Mouse (Mus musculus) layer of hippocampus, postnatal 25 days (tissue): ENCODE measurements at regions not wholly inside any gene's neighbourhood (a gene's known extent, or its start where the extent isn't known, plus 50 kb on each side); places are given as distances from the start of the nearest gene placed in this dataset.

Source experiments
- DNase-seq, 2 experiments: peaks; one replicate each; pipeline ENCODE4 v3.0.0; 2022; ENCODE audit warnings: mixed read lengths in 2 of 2, low spot score in 1 of 2; ENCODE audit errors: extremely low spot score in 1 of 2

DNA sequence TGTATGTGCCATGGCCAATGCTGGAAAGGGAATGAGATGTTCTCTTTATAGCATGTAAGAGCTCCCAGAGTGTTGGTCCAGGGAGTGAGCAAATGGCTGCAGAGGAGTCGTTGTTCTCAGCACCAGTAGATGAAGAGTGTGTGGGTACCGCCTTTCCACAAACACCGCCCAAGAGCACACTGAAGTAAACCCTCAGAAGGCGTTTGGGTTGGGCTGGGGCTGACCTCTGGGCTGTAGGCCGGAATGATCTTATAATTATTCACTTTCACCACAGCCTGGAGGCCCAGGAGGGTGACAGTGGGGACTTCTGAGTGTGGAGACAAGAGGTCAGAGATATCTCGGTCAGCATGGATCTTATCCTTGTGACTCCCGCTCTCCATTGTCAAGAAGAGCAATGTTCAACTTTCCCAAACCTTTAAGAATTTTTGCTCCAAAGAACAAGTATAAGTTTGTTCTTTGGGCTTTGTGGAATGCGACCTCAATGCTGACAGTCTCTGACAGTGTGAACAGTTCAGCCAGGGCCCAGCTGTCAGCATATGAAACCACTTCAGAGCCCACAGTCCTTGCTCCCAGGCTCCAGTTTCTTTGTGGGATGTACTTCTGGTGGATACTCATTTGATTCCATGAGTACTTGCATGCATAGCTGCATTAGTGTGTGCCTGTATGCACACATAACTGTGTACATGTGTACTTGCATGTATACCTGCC is 53.0 kb upstream of the Irf2bp2 start:
- DNase-seq: no peak

DNA sequence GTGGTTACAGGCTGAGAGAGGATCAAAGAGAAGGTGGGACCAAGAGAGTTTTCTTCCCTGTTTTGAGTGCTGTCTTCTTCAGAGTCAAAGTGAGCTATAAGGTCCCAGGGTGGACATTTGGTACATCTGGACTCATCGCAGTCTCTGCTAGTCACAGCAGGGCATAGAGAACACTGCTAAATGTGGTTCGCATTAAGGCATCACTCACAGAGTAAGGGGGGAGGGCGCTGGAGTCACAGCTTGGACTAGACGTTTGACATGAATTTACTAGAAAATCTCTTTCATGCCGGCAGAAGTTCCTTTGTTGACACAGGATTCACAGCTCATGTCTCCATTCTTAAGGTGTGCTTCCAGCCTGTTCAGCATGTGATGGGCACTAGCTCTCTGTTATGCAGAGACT is 50.4 kb upstream of the Irf2bp2 start:
- DNase-seq: no peak
